Mouse (Mus musculus) cortical plate, adult 2 months (tissue): ENCODE measurements around the gene Sec14l5.

ENCODE experiments used
- CTCF ChIP-seq: fragments of 200-500 bp; IDR thresholded peaks from 2 replicates; pipeline ENCODE4 v1.5.1; 2011; ENCODE audit warnings: mild to moderate bottlenecking, control low read depth, low read length; ENCODE audit not compliant: insufficient read depth; ENCODE audit errors: extremely low read depth
- POLR2A ChIP-seq: fragments of 200-500 bp; IDR thresholded peaks from 2 replicates; pipeline ENCODE4 v1.6.1; 2011; ENCODE audit warnings: mild to moderate bottlenecking, low read length, control low read depth; ENCODE audit not compliant: insufficient read depth; ENCODE audit errors: extremely low read depth

DNA sequence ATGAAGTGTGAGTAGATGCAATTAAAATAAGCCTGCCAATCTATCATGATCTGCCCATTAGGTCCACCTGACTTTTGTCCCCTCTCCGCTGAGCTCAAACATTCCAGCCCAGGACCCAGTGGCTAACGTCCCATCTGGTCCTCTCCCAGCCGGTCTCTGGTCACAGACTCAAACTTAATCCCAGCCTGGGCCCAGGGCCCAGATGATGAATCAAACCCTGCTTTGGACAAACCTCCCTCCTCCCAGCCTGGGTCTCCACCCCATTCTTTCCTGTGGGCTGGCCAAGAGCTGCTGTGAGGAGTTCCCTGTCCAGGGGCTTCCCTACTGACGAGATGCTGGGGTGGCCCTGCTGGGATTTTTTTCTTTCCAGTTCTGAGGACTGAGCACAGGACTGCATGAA, 7.2 kb upstream of the Sec14l5 start:
- TF ChIP-seq POLR2A: no peak
- no peak for TF ChIP-seq CTCF
